Mouse (Mus musculus) cortical plate, adult 2 months (tissue): ENCODE measurements at regions not wholly inside any gene's neighbourhood (a gene's known extent, or its start where the extent isn't known, plus 50 kb on each side); places are given as distances from the start of the nearest gene placed in this dataset.

ENCODE experiments used
- CTCF ChIP-seq: fragments of 200-500 bp; IDR thresholded peaks from 2 replicates; pipeline ENCODE4 v1.5.1; 2011; ENCODE audit warnings: mild to moderate bottlenecking, control low read depth, low read length; ENCODE audit not compliant: insufficient read depth; ENCODE audit errors: extremely low read depth
- POLR2A ChIP-seq: fragments of 200-500 bp; IDR thresholded peaks from 2 replicates; pipeline ENCODE4 v1.6.1; 2011; ENCODE audit warnings: mild to moderate bottlenecking, low read length, control low read depth; ENCODE audit not compliant: insufficient read depth; ENCODE audit errors: extremely low read depth

DNA sequence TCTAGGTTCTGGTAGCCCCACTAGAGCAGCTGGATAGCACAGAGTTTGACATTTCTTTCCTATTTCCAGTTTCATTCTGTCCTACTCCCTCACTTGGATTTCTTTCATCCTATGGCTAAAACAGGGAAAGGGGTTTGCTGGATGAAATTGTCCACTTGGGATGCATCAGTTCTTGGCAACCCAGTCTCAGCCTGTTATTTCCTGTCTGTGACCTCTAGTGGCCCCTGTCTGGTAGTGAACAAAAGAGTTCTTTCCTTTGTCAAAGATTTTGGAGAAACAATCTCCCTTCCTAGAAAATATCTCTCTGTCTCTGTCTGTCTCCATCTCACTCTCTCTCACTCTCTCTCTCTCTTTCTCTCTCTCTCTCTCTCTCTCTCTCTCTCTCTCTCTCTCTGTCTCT, 50.0 kb upstream of the Ssbp2 start:
- TF ChIP-seq CTCF: no peak
- no peak for TF ChIP-seq POLR2A
